Mouse (Mus musculus): Measurements from ENCODE around the gene Scp2.

Scp2 gene

GRCm38 (mm10) chr4:108017839-108018238 lies 127.0 kb downstream of the Scp2 start:
- no peak for DNase-seq

DNA sequence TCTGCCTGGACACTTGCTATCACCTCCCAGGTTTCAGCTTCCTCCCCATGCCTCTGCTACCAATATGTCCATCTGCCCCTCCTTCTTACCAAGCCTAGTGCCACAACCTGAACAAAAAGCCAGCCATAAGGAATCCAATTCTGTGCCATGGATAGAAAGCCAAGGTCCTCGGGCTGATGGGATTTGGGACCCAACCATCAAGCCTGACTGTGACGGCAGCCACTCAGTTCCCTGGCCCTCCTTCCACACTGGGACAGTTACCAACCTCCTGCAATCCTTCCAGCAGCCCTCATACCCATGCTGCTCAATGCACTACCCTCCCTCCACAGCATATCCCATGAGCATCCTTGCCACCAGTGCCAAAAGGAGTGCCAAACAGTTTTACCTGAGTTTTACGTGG lies 128.5 kb downstream of the Scp2 start:
- DNase-seq: no peak

DNA sequence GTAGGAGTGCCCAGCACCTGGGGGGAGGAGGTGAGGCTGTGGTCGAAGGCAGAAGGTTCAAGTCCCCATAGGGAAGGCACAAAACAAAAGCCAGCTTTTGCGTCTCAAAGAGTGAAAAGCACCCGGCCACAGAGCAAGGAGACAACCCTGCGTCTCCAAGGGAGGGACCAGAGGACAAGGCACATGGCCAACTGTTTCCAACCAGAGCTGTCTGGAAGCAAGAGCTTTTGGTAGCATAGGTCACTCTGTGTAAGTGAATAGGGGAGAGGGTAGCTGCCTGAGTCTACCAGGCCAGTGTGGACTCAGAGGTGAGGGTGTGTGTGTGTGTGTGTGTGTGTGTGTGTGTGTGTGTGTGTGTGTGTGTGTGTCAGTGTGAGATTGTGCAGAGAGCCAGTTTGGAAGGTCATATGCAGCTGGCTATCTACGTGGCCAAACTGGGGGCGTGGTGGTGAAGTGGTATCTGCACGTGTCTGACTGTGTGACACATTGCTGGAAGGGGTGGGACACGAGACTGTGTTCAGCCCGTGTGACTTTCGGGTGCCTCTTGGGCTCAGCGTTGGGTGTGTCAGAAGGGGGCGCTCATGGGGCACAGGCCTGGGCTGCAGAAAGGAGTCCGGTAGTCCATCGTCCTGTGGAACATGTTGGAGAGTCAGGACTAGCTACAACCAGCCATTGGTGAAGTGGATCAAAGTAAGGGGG lies 129.6 kb downstream of the Scp2 start:
- no peak for DNase-seq

DNA sequence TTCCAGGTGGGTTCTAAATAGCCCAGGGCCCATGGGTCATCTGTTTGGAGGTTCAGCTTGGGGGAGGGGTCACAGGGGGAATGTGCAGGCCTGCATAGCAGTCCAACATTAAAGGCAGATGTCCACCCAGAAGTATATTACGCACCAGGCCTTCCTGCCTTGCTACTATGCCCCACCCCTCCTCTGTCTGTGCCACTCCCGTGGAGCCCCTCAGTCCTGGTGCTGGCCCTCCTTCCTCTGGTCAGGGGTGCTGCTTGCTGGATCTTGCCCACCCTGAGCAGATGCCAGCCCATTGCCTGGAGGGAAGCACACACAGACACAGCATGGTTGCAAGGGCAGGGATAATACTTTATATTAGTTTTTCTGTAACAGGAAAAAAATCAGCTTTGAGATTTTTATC lies 130.3 kb downstream of the Scp2 start:
- no peak for DNase-seq

GRCm38 (mm10) chr4:108008541-108008940 lies 136.3 kb downstream of the Scp2 start:
- DNase-seq: no peak

DNA sequence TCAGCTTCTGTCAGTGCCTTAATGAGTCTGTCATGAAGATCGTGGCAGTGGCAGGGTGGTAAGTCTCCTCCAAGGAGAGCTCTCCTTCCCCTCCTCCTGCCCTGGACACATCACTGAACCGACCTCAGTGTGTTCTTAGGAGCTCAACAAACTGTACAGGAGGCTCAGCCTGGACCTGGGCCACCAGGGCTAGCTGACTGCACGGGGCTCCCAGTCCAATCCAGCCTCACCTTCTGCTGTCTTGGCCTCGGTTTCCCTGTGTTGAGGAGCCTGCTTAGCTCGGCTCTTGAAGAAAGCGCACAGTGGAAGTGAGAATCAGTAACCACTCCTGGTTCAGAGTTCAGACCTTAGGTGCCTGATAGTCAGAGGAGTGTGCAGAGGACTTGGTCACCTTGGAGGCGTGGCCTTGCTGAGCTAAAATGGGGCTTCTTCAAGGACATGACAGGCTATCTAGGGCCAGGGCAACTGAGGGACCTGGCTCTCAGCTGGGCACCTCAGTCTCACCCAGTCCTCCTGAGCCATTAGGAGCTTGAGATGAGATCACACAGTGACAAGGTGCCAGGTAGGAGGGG lies 137.2 kb downstream of the Scp2 start:
- DNase-seq: no peak

DNA sequence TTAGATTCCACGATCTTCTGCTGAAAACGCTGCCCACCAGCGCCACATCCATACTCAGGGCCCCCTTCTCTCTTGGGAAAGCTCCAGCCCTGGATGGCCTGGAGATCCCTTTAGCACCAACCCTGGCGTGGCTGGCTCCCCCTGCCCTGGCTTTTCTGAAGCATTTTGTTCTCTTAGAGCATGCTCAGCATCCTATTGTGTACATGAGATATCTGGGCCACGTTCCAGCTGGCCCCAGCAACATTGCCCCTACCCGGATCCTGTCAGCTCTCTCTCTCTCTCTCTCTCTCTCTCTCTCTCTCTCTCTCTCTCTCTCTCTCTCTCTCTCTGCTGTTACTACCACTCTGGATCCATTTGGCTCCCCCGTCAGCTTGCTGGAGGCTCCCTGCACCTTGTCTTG lies 139.5 kb downstream of the Scp2 start:
- DNase-seq: no peak

- no peak for DNase-seq
Observed at GRCm38 (mm10) chr4:107999380-107999779, 145.4 kb downstream of the Scp2 start.

GRCm38 (mm10) chr4:107998641-107999332 lies 146.0 kb downstream of the Scp2 start:
- no peak for DNase-seq

DNA sequence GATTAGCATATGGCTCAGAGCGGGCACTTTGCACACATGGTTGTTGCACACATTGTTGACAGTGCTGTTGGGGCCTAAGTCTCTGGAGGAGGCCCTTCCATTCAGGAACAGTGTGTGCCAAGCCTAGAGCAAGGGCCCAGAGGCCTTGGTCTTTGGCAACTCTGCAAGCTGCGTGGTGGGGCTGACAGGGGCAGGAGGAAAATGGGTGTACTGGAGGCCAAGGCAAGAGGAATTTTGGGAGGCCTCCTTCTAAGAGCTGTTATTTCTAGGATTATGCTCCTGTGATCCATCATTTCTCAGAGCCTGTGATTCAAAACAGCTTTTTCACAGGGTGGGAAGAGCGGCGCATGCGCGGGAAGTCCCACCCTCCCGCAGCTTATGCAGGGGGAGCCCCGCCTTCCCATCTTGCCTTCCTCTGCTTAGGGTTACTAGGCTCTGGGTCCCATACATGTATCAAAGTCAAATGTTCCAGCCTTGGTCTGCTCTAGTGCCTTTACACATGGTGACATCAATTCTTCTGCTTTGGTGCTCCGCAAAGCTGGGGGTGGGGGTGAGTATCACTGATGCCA lies 148.3 kb downstream of the Scp2 start:
- DNase-seq: no peak

GRCm38 (mm10) chr4:107995727-107996126 lies 149.1 kb downstream of the Scp2 start:
- DNase-seq: no peak

- no peak for DNase-seq
Observed at GRCm38 (mm10) chr4:107995011-107995410, 149.8 kb downstream of the Scp2 start.

Measured in thymus, adult 18-20 months (tissue).